Mouse (Mus musculus) spleen, adult 12 weeks (tissue): ENCODE results near the gene 1700023F06Rik.
"Not testable (repeated sequence)": the region's sequence is repeated elsewhere in the genome, so short reads cannot be mapped to it uniquely, and the experiment has no call there.

ENCODE experiments used
- DNase-seq: peaks from one replicate; pipeline ENCODE4 v3.0.0; 2022; ENCODE audit warnings: low spot score

The 1700023F06Rik gene

GRCm38 (mm10) chr11:103222718-103223117, 14.4 kb upstream of the 1700023F06Rik start:
- not testable (repeated sequence) for DNase-seq

- no peak for DNase-seq
Measured at GRCm38 (mm10) chr11:103221437-103221836, 13.1 kb upstream of the 1700023F06Rik start.

DNA sequence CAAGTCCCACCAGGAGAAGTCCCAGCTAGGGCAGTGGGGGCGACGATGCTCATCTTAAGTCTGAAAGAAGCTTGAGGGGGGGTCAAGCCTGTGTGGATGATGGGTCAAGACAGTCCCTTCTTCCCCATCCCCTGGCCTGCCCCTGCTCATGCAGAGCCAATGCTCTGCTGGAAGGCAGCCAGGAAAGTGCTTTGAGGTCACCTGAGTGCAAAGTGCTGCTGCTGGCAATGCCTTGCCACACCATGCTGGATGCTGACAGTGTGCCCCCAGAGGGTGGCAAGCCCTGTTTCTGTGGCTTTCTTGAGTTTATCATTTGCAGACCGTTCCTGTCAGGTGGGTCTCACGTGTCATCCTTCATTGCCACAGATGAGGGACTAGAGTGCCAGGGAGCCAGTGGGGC, 11.6 kb upstream of the 1700023F06Rik start:
- no peak for DNase-seq

DNA sequence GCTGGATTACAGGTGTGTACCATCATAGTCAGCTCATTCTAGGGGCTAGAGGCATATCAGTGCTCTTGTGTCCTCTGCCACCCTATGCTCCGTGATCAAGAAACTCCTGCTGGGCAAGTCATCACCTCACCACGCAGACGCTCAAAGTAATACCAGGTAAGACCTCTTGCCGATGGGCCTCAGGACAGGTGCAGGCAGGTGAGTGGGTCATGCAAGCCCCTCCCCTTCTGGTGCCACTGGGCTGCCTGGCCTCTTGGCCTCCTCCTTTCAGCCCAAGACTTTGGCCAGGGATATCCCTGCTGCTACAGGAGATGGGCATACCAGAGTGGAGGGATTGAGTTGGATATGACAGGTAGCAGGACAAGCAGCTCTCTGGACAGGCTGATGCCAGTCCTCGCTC, 10.9 kb upstream of the 1700023F06Rik start:
- DNase-seq, result no peak

DNA sequence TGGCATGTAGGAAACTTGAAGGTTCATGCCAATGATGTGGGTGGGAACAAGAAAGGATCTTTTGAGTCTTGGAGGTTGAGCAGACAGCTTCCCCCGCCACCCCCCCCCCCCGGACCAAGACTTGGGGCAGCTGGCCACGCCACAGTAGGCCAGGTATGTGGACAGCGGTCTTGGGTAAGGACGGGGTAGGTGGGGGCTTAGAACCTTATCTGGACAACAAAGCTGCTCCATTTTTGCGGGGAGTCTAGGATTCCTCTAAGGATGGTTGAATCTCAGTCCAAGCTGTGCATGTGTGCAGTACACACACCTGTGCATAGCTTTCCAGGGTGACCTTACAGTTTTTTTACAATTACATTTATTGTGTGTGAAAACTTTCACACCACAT, 10.2 kb upstream of the 1700023F06Rik start:
- DNase-seq, result no peak

GRCm38 (mm10) chr11:103217790-103218516, 9.6 kb upstream of the 1700023F06Rik start, which contains the start of gene Spata32:
Gene Spata32 (minus strand): TSS chr11:103218432.
- peak; percentile 17 for DNase-seq

- no peak for DNase-seq
Measured at GRCm38 (mm10) chr11:103215355-103215754, 7.0 kb upstream of the 1700023F06Rik start.

DNA sequence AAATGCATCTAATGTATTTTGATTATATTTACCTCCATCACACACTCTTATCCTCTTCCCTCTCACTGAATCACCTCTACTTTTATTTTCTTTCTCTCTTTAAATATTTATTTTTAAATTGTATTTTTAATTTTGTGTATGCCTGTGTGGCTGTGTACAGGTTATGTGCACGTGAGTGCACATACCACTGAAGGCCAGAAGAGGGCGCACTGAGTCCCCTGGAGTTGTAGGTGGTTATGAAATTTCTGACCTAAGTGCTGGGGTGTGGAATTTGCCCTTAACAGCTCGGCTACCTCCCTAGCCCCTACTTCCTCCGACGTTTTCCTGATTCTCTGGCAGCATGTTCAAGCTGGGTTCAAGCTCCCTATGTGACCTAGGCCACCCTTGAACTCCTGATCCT, 5.4 kb upstream of the 1700023F06Rik start:
- DNase-seq, result no peak

GRCm38 (mm10) chr11:103210291-103210690, 1.9 kb upstream of the 1700023F06Rik start:
- no peak for DNase-seq

DNA sequence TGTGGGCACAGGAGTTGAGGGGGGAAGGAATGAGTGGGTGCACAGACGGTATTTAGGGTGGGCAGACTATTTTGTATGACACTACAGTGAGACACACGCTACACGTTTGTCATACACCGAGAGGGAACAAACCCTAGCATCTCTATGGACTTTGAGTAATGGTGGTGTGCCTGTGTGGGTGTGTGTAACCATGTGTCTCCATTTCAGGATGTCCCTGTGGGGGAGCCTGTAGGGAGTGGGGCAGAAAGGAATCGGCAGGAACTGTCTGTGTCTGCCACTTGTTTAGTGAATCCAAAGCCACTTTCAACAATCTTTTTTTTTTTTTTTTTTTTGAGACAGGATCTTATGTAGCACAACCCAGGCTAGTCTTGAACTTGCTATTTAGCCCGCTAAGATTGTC, 2.2 kb downstream of the 1700023F06Rik start:
- DNase-seq, result no peak

- no peak for DNase-seq
Measured at GRCm38 (mm10) chr11:103202376-103202775, 6.0 kb downstream of the 1700023F06Rik start.

DNA sequence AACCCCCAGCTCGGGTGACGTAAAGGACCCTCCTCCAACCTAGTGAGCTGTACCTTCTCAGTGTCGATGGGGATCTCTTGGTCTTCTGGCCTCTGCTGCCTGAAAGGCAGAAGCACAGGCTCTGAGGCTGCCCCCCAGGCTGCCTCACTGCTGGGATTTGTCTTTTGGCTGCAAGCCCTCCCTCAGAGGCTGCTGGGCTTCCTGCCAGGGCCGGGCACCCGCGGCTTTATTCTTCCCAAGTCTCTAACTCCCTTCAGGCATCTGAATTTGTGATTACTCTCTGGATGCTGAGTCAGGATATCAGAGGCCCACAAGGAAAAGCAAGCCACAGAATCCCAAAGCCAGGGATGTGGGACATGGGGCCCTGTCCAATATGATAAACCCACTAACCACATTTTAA, 6.7 kb downstream of the 1700023F06Rik start:
- DNase-seq, result no peak

GRCm38 (mm10) chr11:103198911-103199803, 9.2 kb downstream of the 1700023F06Rik start:
- DNase-seq, result no peak

- no peak for DNase-seq
Measured at GRCm38 (mm10) chr11:103198339-103198738, 10.0 kb downstream of the 1700023F06Rik start.

DNA sequence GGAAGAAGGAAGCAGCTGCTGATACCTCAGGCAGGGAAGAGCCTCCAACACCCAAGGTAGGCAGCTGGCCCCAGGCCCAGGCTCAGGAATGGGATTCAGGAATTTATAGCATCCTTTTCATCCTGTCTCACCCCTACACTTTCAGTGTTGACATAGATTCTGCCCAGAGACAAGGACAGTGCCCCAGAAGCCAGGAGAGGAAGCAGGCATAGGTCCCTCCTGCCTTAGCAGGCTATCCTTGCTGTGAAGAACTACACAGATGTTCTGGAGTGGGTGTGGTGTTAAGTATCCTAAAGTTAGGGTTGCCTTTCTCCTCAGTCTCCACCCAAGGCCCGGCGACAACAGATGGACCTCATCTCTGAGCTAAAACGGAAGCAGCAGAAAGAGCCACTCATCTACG, 11.0 kb downstream of the 1700023F06Rik start:
- DNase-seq, result no peak

GRCm38 (mm10) chr11:103195656-103196055, 12.7 kb downstream of the 1700023F06Rik start:
- DNase-seq, result no peak

GRCm38 (mm10) chr11:103195236-103195635, 13.1 kb downstream of the 1700023F06Rik start:
- DNase-seq, result no peak

- DNase-seq, result no peak
Measured at GRCm38 (mm10) chr11:103193825-103194168, 14.6 kb downstream of the 1700023F06Rik start.

DNA sequence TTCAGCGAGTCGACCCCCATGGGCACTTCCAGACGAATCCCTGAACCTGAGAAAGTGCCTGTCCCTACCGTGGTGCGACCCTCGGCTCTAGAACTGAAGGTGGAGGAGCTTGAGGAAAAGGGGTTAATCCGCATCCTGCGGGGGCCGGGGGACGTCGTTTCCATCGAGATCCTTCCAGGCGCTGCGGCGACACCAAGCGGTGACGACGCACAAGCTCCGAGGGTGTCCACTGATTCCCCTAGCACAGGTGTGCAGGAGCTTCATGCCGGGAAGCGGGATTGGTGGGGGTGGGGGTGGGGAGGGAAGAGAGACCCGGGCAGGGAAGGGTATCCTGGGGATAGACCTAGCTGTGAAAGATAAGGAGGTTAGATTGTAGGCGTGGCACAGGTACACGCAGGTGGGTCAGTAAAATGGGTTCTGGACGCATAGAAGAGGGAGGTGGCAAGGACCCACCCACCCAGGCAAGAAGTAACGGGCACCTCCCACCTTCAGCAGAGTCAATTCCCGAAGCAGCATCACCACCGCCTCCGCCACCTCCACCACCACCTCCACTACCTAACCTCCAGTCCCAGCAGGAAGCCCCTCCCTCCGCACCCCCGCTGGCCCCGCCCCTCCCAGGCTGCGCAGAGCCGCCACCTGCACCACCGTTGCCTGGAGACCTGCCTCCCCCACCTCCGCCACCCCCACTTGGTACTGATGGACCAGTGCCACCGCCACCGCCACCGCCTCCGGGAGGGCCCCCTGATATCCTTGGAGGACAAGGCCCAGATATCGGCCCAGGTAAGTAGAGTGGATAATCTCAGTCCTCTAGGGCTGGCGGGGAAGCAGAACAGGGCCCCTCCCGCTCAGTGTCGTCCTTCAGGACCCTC, 15.2 kb downstream of the 1700023F06Rik start:
- DNase-seq, result no peak

DNA sequence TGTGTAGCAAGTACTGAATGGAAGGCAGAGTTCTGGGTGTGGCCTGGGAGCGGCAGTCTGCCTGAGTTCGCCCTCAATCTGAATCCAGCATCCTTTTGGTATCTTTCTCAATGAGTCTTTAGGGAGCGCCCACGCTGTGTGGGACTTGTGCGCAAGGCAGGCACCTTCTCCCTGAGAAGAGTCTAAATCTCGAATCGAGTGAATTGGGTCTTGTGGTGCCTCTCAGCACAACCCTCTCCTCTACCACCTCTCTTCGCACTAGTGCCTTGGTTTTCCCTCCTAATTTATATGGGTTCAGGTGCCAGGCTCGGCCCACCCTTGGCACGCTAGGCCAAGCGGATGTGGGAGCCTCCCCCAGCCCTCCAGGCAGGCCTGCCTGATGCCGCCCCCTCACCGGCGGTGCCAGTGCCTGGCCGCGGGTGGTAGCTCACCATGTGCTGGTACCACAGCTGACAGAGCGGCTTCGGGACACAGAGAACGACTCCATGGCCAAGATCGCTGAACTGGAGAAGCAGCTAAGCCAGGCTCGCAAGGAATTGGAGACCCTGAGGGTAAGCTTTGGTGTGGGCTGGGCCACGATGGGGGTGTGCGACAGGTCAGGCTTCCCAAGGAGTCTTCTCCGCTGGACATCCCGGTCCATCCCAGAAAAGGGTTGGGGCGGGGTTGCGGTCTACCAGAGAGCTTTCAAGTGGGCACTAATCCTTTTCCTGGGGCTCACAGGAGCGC, 16.0 kb downstream of the 1700023F06Rik start:
- DNase-seq, result no peak

DNA sequence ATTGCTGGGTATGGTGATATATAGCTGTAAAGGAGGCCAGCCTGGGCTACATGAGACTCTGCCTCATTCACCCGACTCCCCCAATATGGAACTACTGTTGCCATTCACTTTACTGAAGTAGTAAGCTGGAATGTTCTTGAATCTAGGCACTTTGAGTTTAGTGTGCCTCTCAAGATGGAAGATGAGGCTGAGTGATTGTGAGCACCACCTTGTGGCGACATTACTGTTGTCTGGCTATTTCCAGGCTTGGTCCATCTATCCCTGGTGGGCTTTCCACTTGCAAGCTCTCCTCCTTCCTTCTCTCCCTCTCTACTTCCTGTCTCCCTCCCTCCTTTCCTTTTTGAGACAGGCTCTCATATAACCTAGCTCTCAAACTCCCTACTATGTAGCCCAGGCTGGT, 23.5 kb downstream of the 1700023F06Rik start:
- no peak for DNase-seq

DNA sequence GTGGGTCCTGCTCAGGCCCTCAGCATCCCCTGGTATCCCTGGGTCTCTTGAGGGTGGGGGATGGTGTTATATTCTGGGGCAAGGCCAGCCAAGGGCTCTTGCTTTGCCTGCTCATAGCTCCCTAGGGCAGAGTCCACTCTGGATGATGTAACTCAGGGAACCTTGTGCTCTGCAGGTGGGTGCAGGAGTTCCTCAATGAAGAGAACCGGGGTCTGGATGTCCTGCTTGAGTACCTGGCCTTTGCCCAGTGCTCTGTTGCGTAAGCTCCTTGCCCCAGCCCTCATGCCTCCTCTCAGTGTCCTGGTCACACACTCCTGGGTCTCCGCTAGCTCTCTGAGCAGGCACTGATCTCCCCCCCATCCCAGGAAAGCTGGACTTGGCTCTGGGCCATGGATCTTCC, 26.4 kb downstream of the 1700023F06Rik start:
- DNase-seq, result no peak
